Mouse (Mus musculus): ENCODE results near the gene Gm5934.
"Not testable (repeated sequence)": the region's sequence is repeated elsewhere in the genome, so short reads cannot be mapped to it uniquely, and the experiment has no call there.

Gm5934 gene

DNA sequence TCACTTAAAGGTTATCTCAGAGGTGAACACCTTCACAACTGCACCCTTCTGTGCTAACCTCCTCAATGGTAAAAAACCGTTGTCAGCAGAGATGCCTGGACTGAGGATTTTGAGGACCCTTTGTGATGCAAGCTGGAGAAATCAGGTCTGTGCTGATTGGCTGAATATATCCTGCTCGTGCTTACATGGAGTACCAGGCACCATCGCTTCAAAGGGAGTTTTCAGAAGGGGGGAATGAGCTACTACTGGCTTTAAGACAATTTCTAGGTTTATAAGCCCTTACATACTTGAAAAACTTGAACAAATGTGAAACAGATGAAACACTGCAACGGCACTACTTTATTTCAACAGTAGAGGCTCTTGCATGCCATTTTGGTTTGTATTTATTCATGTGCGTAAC, at the start of gene Gm5934:
TSS of gene Gm5934 (minus strand) at position 101 of the 400 bp plus-strand sequence.
- DNase-seq: not testable (repeated sequence)
